Mouse (Mus musculus) hindbrain, embryonic 13.5 days (tissue): ENCODE data around the gene Jak2. TPM values are rescaled to one million over a fixed set of nuclear protein-coding genes. Genes with fewer than 3 reads are reported as not detected.

Experiments used
- ATAC-seq: fragments of 200-750 bp; cut with Nextera tagmentation; 2 replicates; pipeline ENCODE4 v1.8.0; 2017; ENCODE audit warnings: moderate TSS enrichment; ENCODE audit not compliant: low FRiP score
- H3K27ac ChIP-seq: fragments of 300-500 bp; sonication (generic); 2 replicates; pipeline ENCODE4 v1.5.1; 2015; ENCODE audit warnings: inconsistent platforms, mild to moderate bottlenecking, moderate library complexity
- H3K27me3 ChIP-seq: fragments of 300-500 bp; sonication (generic); 2 replicates; pipeline ENCODE4 v1.6.1; 2015; ENCODE audit warnings: mild to moderate bottlenecking, inconsistent platforms
- H3K36me3 ChIP-seq: fragments of 300-500 bp; sonication (generic); 2 replicates; pipeline ENCODE4 v1.6.1; 2015; ENCODE audit warnings: mild to moderate bottlenecking, inconsistent platforms
- H3K4me1 ChIP-seq: fragments of 300-500 bp; sonication (generic); replicated peaks from 2 replicates; pipeline ENCODE4 v1.6.1; 2015; ENCODE audit warnings: inconsistent platforms
- H3K4me2 ChIP-seq: fragments of 300-500 bp; sonication (generic); 2 replicates; pipeline ENCODE4 v1.6.1; 2015; ENCODE audit warnings: inconsistent platforms, mild to moderate bottlenecking, moderate library complexity
- H3K4me3 ChIP-seq: fragments of 300-500 bp; sonication (generic); 2 replicates; pipeline ENCODE4 v1.5.1; 2015; ENCODE audit warnings: mild to moderate bottlenecking, inconsistent platforms
- H3K9ac ChIP-seq: fragments of 300-500 bp; sonication (generic); 2 replicates; pipeline ENCODE4 v1.6.1; 2015; ENCODE audit warnings: mild to moderate bottlenecking, inconsistent platforms
- H3K9me3 ChIP-seq: fragments of 300-500 bp; sonication (generic); 2 replicates; pipeline ENCODE4 v1.6.1; 2016; ENCODE audit warnings: inconsistent platforms
- WGBS: fragments of 180-500 bp; shearing (Covaris S2); methylation state at CpG from one replicate; pipeline ENCODE4 v1.1.7; 2015; 5-methylcytosine and 5-hydroxymethylcytosine counted together
- polyA plus RNA-seq: library from polyadenylated mRNA; unstranded; fragments of >200 nt; fragmentation: Nextera tagmentation; extraction: Ambion mirVana; gene quantifications from 2 replicates; pipeline ENCODE4 v1.2.1, GENCODE M21; 2015

The Jak2 gene
- polyA plus RNA-seq, 1 experiment from 2014 or later: 12.3 TPM

- ATAC-seq: no peak
- no peaks in the 10 kb centered on the region for H3K36me3 ChIP-seq
- H3K4me2 ChIP-seq: no peak overlapping the region
- H3K4me1 ChIP-seq: peaks cover 9% of the 10 kb centered on the region; the same call in 1 of the 2 replicates
- no peak overlapping the region for H3K27ac ChIP-seq
- no peaks in the 10 kb centered on the region for H3K27me3 ChIP-seq
- WGBS: 84% methylated on average over 6 of the region's 6 CpGs
- no peaks in the 10 kb centered on the region for H3K9me3 ChIP-seq
- no peak overlapping the region for H3K9ac ChIP-seq
- H3K4me3 ChIP-seq: no peak overlapping the region
These were observed 18.9 kb upstream of the Jak2 start for GRCm38 (mm10) chr19:29232738-29233137.

GRCm38 (mm10) chr19:29236658-29237385 lies 14.8 kb upstream of the Jak2 start:
- no peaks in the 10 kb centered on the region for H3K27me3 ChIP-seq
- 48% methylated on average over 9 of the region's 9 CpGs for WGBS
- H3K4me3 ChIP-seq: no peak overlapping the region
- no peaks in the 10 kb centered on the region for H3K9me3 ChIP-seq
- peak; percentile 59; the same call in 1 of the 2 replicates for ATAC-seq
- 0 out of 2 replicates have a peak overlapping the region, but pooled peaks have one; percentile 30 for H3K27ac ChIP-seq
- no peak overlapping the region for H3K9ac ChIP-seq
- no peak overlapping the region for H3K4me2 ChIP-seq
- H3K36me3 ChIP-seq: no peaks in the 10 kb centered on the region
- peaks cover 12% of the 10 kb centered on the region; the same call in 1 of the 2 replicates for H3K4me1 ChIP-seq

GRCm38 (mm10) chr19:29238171-29238570 lies 13.5 kb upstream of the Jak2 start:
- no peak for ATAC-seq
- H3K27ac ChIP-seq: no peak overlapping the region
- no peak overlapping the region for H3K4me2 ChIP-seq
- H3K9me3 ChIP-seq: no peaks in the 10 kb centered on the region
- H3K36me3 ChIP-seq: no peaks in the 10 kb centered on the region
- H3K9ac ChIP-seq: no peak overlapping the region
- H3K4me1 ChIP-seq: peaks cover 12% of the 10 kb centered on the region; the same call in 1 of the 2 replicates
- H3K27me3 ChIP-seq: no peaks in the 10 kb centered on the region
- H3K4me3 ChIP-seq: no peak overlapping the region
- 62% methylated on average over 9 of the region's 9 CpGs for WGBS

GRCm38 (mm10) chr19:29239513-29240235 lies 12.0 kb upstream of the Jak2 start:
- WGBS: 81% methylated on average over 7 of the region's 7 CpGs
- Histone ChIP-seq H3K36me3 (no peaks in the 10 kb centered on the region), H3K27ac (no peak overlapping the region), H3K4me2 (no peak overlapping the region), H3K27me3 (no peaks in the 10 kb centered on the region), H3K4me3 (no peak overlapping the region), H3K9ac (no peak overlapping the region), H3K4me1 (peaks cover 9% of the 10 kb centered on the region; the same call in 1 of the 2 replicates), H3K9me3 (no peaks in the 10 kb centered on the region)
- ATAC-seq: no peak

GRCm38 (mm10) chr19:29240676-29241075 lies 11.0 kb upstream of the Jak2 start:
- WGBS: 81% methylated on average over 2 of the region's 2 CpGs
- H3K4me1 ChIP-seq: peaks cover 9% of the 10 kb centered on the region; the same call in 1 of the 2 replicates
- H3K36me3 ChIP-seq: no peaks in the 10 kb centered on the region
- no peak for ATAC-seq
- H3K27ac ChIP-seq: no peak overlapping the region
- H3K4me3 ChIP-seq: no peak overlapping the region
- no peaks in the 10 kb centered on the region for H3K9me3 ChIP-seq
- H3K4me2 ChIP-seq: no peak overlapping the region
- no peaks in the 10 kb centered on the region for H3K27me3 ChIP-seq
- no peak overlapping the region for H3K9ac ChIP-seq

GRCm38 (mm10) chr19:29241581-29241980 lies 10.0 kb upstream of the Jak2 start:
- no peak overlapping the region for H3K27ac ChIP-seq
- no peaks in the 10 kb centered on the region for H3K27me3 ChIP-seq
- H3K9me3 ChIP-seq: no peaks in the 10 kb centered on the region
- 79% methylated on average over 10 of the region's 10 CpGs for WGBS
- no peak overlapping the region for H3K9ac ChIP-seq
- H3K4me1 ChIP-seq: peaks cover 9% of the 10 kb centered on the region; the same call in 1 of the 2 replicates
- no peak overlapping the region for H3K4me3 ChIP-seq
- H3K36me3 ChIP-seq: no peaks in the 10 kb centered on the region
- no peak overlapping the region for H3K4me2 ChIP-seq
- ATAC-seq: no peak

- no peak for ATAC-seq
- Histone ChIP-seq H3K36me3 (no peaks in the 10 kb centered on the region), H3K27me3 (no peaks in the 10 kb centered on the region), H3K4me2 (peak overlapping the region; percentile 84), H3K9ac (peak overlapping the region; percentile 99), H3K4me1 (peaks cover 47% of the 10 kb centered on the region), H3K9me3 (no peaks in the 10 kb centered on the region), H3K27ac (peak overlapping the region; percentile 98), H3K4me3 (peak overlapping the region; percentile 96)
- 68% methylated on average over 4 of the region's 4 CpGs for WGBS
These were observed 1.7 kb upstream of the Jak2 start for GRCm38 (mm10) chr19:29249933-29250332.

GRCm38 (mm10) chr19:29251958-29252801 lies 552 bp downstream of the Jak2 start:
- Histone ChIP-seq H3K4me1 (peaks cover 59% of the 10 kb centered on the region), H3K9ac (peak overlapping the region; percentile 99), H3K9me3 (no peaks in the 10 kb centered on the region), H3K4me3 (peak overlapping the region; percentile 96), H3K4me2 (peak overlapping the region; percentile 84), H3K27me3 (no peaks in the 10 kb centered on the region), H3K27ac (peak overlapping the region; percentile 98), H3K36me3 (no peaks in the 10 kb centered on the region)
- peak; percentile 75 for ATAC-seq
- WGBS: under 1% methylated on average over 44 of the region's 44 CpGs

GRCm38 (mm10) chr19:29252831-29253545 lies 1.4 kb downstream of the Jak2 start:
- Histone ChIP-seq H3K4me3 (peak overlapping the region; percentile 96), H3K4me1 (peaks cover 59% of the 10 kb centered on the region), H3K27ac (peak overlapping the region; percentile 98), H3K27me3 (no peaks in the 10 kb centered on the region), H3K4me2 (peak overlapping the region; percentile 84), H3K9me3 (no peaks in the 10 kb centered on the region), H3K36me3 (no peaks in the 10 kb centered on the region), H3K9ac (peak overlapping the region; percentile 99)
- WGBS: 25% methylated on average over 10 of the region's 10 CpGs
- ATAC-seq: no peak

- peak overlapping the region; percentile 96 for H3K4me3 ChIP-seq
- H3K9ac ChIP-seq: peak overlapping the region; percentile 99
- H3K9me3 ChIP-seq: no peaks in the 10 kb centered on the region
- no peaks in the 10 kb centered on the region for H3K27me3 ChIP-seq
- H3K4me1 ChIP-seq: peaks cover 51% of the 10 kb centered on the region
- peak; percentile 30; the same call in 1 of the 2 replicates for ATAC-seq
- H3K27ac ChIP-seq: peak overlapping the region; percentile 35
- peak overlapping the region; percentile 84 for H3K4me2 ChIP-seq
- 2% methylated on average over 9 of the region's 9 CpGs for WGBS
- no peaks in the 10 kb centered on the region for H3K36me3 ChIP-seq
These were observed 2.1 kb downstream of the Jak2 start for GRCm38 (mm10) chr19:29253728-29254127.

GRCm38 (mm10) chr19:29254671-29255070 lies 3.0 kb downstream of the Jak2 start:
- Histone ChIP-seq H3K27ac (peak overlapping the region; percentile 44; the same call in 1 of the 2 replicates), H3K4me3 (peak overlapping the region; percentile 96), H3K36me3 (no peaks in the 10 kb centered on the region), H3K9me3 (no peaks in the 10 kb centered on the region), H3K27me3 (no peaks in the 10 kb centered on the region), H3K4me2 (peak overlapping the region; percentile 84), H3K9ac (peak overlapping the region; percentile 53), H3K4me1 (peaks cover 42% of the 10 kb centered on the region)
- no peak for ATAC-seq
- 14% methylated on average over 4 of the region's 4 CpGs for WGBS
